Mouse (Mus musculus) activated CD4-positive, CD25-positive, alpha-beta regulatory T cell (primary cell): ENCODE measurements around the gene Gm11034. TPM values are rescaled to one million over a fixed set of nuclear protein-coding genes. Genes with fewer than 3 reads are reported as not detected.

Experiments
- polyA plus RNA-seq, 2 experiments: library from polyadenylated mRNA; unstranded; fragments of 100-300 nt; shearing (Covaris generic); gene quantifications; one replicate each; pipeline ENCODE4 v1.2.1; 2017

Gm11034 gene
- not detected for polyA plus RNA-seq

GRCm38 (mm10) chr8:72213536-72213935, at the start of gene Gm11034:
Gene Gm11034 (minus strand): TSS chr8:72213636.

GRCm38 (mm10) chr8:72239499-72240402, 26.3 kb upstream of the Gm11034 start, which contains the start of gene Ap1m1:
Gene Ap1m1 (plus strand): TSS chr8:72240018.

GRCm38 (mm10) chr8:72219541-72220363, 6.3 kb upstream of the Gm11034 start, which contains the start of gene Fam32a:
Gene Fam32a (plus strand): TSS chr8:72219730.

GRCm38 (mm10) chr8:72212751-72213150, 685 bp downstream of the Gm11034 start, which contains the start of gene Cib3:
Gene Cib3 (minus strand): TSS chr8:72212837.

GRCm38 (mm10) chr8:72189417-72190214, 23.8 kb downstream of the Gm11034 start, which contains the start of gene Hsh2d:
Gene Hsh2d (plus strand): TSS chr8:72189638.

Other genes starting within 250 kb of the Gm11034 start
- 1 to 10 TPM in 1 of 2 experiments, under 1 TPM in 1; 0.38 to 5.8 TPM for gene Cyp4f18, start 204.0 kb downstream of the Gm11034 start, polyA plus RNA-seq
- under 1 TPM; 0.11 to 0.52 TPM for gene Olfr372, start 172.4 kb downstream of the Gm11034 start, polyA plus RNA-seq
- under 1 TPM; 0.18 to 0.42 TPM for gene Olfr373, start 130.5 kb downstream of the Gm11034 start, polyA plus RNA-seq
- under 1 TPM; 0.10 to 0.33 TPM for gene Olfr374, start 106.6 kb downstream of the Gm11034 start, polyA plus RNA-seq
- gene Tpm4, start 78.7 kb downstream of the Gm11034 start, polyA plus RNA-seq, result 100 to 1,000 TPM; 214 to 470 TPM
- 100 to 1,000 TPM; 208 to 219 TPM for gene Rab8a, start 52.4 kb downstream of the Gm11034 start, polyA plus RNA-seq
- 10 to 100 TPM; 32.5 to 35.8 TPM for gene Hsh2d, start 24.0 kb downstream of the Gm11034 start, polyA plus RNA-seq
- 1 to 10 TPM in 1 of 2 experiments, not detected in 1; 1.2 TPM for gene Cib3, start 799 bp downstream of the Gm11034 start, polyA plus RNA-seq
- gene Fam32a, start 6.1 kb upstream of the Gm11034 start, polyA plus RNA-seq, result 100 to 1,000 TPM in 1 of 2 experiments, 10 to 100 TPM in 1; 99.6 to 129 TPM
- gene Ap1m1, start 26.4 kb upstream of the Gm11034 start, polyA plus RNA-seq, result 100 to 1,000 TPM; 171 to 175 TPM
- gene Gm10282, start 91.6 kb upstream of the Gm11034 start, polyA plus RNA-seq, result 1 to 10 TPM; 4.1 to 5.1 TPM
- gene Klf2, start 105.4 kb upstream of the Gm11034 start, polyA plus RNA-seq, result 100 to 1,000 TPM; 511 to 553 TPM
- gene Eps15l1, start 207.8 kb upstream of the Gm11034 start, polyA plus RNA-seq, result 10 to 100 TPM; 44.2 to 44.3 TPM
- under 1 TPM; 0.18 to 1.00 TPM for gene Calr3, start 230.2 kb upstream of the Gm11034 start, polyA plus RNA-seq
- gene 1700030K09Rik, start 230.2 kb upstream of the Gm11034 start, polyA plus RNA-seq, result 1 to 10 TPM; 5.7 to 7.3 TPM